Mouse (Mus musculus) kidney, postnatal 36 days (tissue): Measurements from ENCODE around the gene Isyna1.

Source experiments
- DNase-seq, 2 experiments: peaks; one replicate each; pipeline ENCODE4 v3.0.0; 2021 to 2022; ENCODE audit warnings: mixed read lengths in 2 of 2

Gene Isyna1

GRCm38 (mm10) chr8:70605871-70606779 lies 12.0 kb downstream of the Isyna1 start:
- DNase-seq = no peak

DNA sequence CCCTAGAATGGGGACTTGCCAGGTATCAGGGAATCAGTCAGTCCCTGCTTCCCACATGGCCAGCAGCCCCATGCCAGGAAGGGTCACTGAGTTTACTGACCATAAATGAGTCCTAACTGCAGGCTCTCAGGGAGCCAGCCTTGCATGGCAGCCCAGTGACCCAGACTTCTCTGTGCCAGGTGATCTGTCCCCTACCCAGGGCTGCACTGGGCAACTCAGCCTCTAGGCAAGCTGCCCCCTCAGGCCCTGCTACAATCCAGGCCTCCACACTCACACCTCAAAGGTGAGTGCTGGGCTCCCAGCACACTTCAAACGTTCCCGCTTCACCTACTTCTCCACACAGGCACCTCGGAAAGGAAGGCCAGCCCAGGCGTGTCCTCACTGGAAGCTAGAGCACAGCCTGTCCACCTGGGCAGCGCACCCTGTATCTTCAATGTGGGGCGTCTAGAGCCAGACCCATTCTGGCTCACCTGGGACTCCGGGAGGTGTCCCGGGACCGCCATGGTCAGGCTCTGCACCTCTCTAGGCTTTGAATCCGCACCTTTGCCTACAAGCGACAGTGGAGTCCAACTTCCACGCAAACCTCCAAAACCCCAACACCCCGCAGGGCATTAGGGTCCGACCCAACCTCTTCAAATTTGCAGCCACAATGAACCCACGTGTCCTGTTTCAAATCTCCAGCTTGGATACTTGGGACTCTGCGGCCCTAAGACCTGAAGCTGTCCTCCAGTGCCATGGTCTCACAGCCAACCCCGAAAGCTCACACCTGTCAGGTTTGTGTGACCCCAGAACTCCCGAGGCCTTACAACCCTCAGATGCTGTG lies 12.8 kb downstream of the Isyna1 start:
- DNase-seq = peak in 1 of 2 experiments; percentile 51

GRCm38 (mm10) chr8:70607603-70607897 lies 13.4 kb downstream of the Isyna1 start:
- no peak for DNase-seq

- DNase-seq = peak in 1 of 2 experiments; percentile 68
These were observed 13.9 kb downstream of the Isyna1 start for GRCm38 (mm10) chr8:70607898-70608748.

DNA sequence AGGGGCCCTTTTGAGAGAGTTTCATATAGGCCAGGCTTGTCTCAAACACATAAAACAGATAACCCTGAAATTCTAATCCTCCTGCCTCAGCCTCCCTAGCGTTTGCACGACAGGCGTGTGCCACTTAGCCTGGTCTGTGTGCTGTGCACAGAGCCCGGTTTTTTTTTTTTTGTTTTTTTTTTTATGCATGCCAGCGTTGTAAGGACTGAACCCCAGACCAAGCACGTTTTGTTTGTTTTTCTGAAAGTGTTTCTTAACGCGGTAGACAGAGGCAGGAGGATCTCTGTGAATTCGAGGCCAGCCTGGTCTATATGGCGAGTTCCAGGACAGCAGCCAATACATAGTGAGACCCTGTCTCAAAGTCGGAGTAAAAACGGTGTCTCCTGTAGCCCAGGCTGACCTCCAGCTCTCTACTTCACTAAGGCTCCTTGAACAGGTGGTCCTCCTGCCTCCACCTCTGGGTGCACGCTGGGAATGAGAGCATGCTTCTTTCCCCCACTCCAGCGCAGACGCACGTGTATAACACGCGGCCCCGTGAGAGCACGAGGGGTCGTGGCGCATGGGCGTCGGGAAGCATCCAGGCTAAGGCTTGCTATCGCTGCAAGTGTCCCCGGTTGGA lies 14.7 kb downstream of the Isyna1 start, which contains the start of gene Ssbp4:
Ssbp4 (minus strand) TSS at position 124 of the 619 bp plus-strand sequence.
- DNase-seq = no peak

DNA sequence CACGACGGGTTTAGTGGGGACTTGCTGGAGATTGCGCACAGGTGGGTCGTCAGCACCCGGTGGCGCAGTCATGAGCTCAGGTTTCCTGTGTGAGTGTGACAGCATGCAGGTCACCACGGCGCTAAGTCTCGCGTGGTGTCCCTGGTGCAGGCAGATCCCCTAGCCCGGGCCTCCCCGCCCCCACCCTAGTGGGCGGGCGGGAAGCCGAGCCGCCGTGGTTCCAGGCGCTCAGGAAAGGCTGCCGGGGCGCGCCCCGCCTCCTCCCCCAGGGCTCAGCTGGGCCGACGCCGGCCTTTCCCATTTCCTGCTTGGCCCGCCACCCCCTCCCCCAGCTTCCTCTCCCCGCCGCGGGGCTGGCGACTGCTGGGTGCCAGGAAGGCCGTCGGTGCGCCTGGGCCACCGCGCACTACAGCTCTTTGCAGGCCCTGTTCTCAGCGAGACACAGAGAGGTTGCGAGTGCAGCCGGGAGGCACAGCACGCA lies 15.2 kb downstream of the Isyna1 start:
- DNase-seq = peak; percentile 92 to 94

DNA sequence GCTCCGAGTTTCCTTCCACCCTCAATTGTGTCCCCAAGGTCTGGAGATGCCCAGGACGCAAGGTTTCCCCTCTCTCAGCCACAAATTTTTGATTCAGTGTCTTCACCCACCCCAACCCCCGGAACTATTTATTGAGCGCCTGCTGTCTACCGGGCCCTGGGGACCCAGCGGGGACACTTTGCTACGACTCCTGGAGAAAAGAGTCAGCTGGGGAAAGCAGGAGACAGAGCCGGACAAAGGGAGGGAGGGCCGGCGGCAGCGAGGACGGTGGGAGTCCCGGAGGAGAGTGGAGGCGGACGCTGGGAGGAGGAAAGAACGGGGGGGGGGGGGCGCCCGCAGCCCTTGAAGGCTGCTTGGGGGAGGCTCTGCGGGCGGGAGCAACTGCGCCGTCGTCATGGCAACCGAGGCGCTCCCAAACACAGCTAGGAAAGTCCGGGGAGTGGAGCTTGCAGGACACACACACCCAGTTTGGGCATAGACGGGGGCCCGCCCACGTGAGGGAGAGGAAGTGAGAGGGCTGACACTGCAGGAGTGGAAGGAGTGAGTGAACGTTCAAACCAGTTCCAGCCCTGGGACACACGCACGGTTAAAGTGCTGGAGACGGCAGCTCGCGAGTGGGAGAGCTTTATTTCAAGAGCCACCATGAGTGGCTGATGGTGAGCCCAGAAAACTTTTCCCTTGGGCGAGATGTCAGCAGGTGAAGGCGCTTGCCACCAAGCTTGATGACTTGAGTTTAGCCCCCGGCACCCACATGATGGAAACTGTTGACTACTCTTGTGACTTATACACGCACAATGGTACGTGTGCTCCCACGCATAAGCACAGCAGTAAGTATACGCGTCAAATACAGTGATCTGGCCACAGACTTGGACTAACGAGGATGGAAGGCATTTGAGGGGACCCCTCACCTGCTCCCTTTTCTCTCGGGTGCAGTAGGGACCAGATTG lies 15.9 kb downstream of the Isyna1 start:
- DNase-seq = peak; percentile 91 to 95

DNA sequence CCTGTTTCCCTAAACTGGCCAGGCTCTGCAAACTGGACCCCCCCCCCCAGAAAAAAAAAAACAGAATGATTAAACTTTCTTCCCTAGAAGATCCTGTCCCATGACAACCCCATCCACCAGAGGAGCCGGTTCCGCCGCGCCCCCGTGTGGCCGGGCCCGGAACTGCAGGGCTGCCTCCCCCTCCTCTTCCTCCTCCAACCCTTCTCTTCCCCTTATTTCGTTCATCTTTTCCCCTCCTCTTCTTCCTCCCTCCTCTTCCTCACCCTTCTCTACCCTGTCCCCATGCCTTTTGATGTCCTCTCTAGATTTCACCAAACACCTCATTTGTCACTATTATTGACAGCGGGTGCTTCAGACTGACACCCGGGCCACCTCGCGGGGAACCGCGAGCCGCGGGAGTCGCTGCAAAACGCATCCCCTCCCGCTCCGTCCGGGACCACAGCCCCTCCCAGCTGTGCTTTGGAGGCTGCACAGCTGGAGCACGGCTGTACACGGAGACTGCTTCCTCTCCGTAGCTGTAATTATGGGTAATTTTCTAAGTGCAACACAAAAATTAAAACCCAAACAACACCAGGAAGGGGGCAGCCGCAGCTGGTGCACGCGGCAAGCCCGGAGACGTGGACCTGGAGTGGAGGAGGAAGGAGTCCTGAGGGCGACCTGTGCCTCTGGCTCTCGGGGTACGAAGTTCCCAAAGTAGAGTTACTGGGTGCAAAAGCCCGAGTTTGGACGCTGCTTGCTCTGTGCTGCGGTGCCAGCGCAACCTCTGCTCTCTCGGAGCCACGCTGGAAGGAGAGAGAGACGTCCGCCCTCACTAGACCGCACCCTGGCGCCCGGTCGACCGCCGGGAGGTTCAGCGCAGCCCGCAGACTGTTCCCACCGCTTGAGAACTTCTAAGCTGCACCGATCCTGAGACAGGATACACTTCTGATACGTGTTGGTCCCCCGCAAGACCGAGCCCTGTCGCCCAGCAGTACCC lies 16.9 kb downstream of the Isyna1 start:
- peak; percentile 77 to 91 for DNase-seq

DNA sequence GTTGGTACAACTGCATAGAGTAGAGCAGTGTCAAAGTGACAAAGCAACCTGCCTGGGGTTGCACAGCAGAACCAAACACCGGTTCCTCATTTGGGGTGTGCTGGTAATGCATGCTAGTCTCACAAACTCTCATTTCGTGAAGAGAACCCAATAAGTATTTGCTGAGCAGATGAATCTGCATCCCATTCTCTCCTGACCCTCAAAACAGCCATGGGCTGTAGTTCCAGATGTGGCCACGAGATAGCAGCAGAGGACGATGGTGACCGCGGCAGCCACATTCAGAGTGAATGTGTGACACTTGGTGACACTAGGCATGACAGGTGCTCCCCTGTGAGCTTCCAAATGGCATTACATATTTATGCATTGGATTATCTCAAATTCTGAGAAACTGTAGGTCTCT lies 17.7 kb downstream of the Isyna1 start:
- peak; percentile 86 to 93 for DNase-seq

DNA sequence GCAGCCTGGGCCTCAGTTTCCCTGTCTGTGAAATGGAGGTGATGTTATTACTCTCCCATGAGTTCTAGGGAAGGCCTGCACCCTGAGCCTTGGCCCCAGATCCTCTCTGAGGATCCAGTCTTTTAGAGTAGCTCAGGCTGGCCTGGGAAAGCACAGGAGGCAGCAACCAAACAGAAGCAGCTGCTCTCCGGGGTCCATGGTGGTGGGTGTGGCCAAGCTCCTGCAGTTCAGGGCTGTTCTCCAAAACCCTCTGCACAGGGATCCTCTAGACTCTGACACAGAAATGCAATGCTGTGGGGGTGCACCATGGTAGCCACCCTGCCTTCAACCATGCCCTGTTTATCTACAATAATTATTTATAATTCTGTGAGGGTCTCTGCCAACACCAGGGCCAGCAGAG lies 19.6 kb downstream of the Isyna1 start:
- no peak for DNase-seq

DNA sequence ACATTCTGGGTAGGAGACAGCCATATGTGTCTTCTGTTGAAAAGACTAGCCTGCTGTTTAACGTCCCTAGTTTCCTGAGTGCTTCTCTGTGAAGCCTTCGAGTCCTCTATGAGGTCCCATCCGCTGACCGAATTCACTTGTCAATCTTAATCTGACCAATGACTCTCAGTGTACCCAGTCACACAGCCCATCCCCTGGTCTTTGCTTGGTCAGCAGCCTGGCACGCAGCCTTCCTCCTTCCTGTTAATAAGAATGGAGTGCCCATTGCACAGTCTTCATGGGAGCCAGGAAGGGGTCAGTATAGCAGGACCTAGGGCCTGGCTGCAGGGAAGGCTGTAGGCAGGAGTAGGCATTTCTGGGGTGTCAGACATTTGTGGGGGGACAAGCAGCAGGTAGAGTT lies 20.3 kb downstream of the Isyna1 start:
- no peak for DNase-seq

DNA sequence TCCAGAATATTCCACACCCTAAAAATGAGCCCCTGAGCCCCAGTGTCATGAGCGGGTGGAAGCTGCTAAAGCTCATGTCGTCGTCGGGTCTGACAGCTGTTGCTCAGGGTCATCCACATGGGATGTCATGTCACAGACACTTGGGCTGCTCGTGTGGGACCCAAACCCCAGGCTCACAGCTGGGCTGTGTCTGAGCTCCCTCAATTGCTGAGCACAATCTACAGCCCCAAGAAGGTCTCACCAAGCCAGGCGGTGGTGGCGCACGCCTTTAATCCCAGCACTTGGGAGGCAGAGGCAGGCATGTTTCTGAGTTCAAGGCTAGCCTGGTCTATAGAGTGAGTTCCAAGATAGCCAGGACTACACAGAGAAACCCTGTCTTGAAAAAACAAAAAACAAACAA lies 21.1 kb downstream of the Isyna1 start:
- DNase-seq = no peak

DNA sequence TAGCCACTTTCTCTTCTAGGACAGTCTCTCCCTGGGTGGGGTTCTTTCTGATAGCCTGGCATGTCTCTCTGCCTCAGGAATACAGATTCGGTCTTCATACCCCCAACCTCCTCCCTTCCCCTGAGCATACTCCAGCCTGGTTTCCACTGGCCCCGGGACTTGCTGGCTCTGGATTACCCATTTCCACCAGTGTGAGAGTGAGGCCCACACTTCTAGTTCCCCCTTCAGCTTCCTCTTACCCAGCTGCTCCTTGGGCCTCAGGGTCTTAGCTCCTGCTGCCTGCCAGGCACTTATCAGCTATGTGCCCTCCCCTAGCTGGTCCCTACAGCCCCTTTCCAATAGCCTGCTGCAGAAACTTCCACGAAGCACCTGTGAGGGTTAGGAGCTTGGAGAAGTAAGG lies 21.7 kb downstream of the Isyna1 start, which contains the start of gene Lrrc25:
Lrrc25 (plus strand) TSS at position 262 of the 400 bp plus-strand sequence.
- DNase-seq = no peak

DNA sequence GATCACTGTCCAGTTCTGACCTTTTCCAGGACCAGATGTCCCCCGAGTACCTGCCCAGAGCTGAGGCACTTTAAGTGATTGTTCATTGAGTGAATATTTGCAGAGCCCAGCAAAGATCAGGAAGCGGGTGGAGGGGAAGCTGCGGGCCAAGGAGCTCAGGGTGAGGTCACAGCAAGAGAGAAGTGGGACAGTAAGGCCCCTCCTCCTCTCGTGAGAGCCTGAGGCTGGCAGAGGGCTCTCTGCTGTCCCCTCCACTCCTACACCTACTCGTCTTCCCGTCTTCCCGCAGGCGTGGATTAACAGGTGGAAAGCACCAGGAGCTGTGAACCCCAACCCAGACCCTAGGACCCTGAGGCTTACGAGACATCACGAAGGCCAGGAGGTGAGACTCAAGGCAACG lies 22.5 kb downstream of the Isyna1 start:
- DNase-seq = no peak

DNA sequence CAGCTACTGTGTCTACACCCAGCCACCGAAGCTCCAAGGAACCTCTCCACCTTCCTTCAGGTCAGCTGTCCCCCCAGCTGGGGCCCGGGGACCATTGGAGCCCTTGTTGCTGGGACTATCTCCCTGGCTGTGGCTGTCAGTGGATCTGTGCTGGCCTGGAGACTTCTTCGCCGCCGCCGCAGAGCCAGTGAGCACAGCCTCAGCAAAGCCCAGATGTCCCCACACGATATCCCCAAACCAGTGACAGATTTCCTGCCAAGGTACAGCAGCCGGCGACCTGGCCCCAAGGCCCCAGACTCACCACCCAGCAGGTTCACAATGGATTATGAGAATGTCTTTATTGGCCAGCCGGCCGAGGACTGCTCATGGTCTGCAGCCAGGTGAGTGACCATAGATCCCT lies 23.8 kb downstream of the Isyna1 start:
- no peak for DNase-seq

DNA sequence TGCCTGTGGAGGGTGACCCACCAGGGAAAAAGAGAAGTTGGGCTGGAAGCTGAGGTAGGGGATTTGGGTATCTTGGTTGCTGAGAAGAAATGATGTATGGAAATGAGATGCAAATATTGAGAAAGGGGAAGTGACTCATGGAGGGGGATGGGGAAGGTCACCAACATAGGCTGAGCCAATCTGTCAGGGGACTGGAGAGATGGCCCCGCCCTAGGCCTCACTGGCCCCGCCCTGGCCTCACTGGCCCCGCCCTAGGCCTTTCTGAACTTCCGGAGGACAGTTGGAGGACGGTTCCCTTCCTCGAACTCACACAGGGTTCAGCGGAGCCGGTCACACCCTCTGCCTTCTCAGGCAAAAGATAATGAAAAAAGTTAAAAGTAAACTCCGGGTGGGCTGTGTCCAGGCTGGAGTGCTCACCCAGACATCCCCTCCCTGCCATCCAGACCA lies 24.7 kb downstream of the Isyna1 start:
- DNase-seq = peak in 1 of 2 experiments; percentile 65

GRCm38 (mm10) chr8:70622220-70622619 lies 28.0 kb downstream of the Isyna1 start:
- DNase-seq = no peak

- DNase-seq = peak; percentile 71 to 90
These were observed 30.9 kb downstream of the Isyna1 start for GRCm38 (mm10) chr8:70625104-70625503.

DNA sequence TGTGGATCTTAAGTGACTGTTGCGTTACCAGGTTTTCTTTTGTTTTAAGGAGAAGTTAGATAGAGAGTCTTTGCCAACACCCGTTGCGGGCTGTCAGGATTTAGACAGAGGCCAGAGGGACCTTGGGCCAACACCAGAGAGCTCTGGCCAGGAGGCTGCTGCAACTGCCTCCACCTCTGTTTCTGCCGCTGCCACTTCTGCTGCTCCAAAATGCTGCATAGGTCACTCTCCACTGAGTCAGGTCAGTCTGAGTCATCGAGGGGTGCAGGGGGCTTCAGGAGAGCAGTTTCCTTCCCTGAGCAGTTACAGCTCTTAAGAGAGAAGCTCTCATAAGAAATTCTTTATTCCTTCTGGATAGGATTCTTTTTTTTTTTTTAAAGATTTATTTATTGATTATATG lies 32.9 kb downstream of the Isyna1 start:
- DNase-seq = no peak
